Mouse (Mus musculus): ENCODE data around the gene Sema6d. TPM values are rescaled to one million over a fixed set of nuclear protein-coding genes. Genes with fewer than 3 reads are reported as not detected.

The Sema6d gene
- total and polyA plus RNA-seq, 2 experiments from 2014 or later = 31.2 to 90.0 TPM

GRCm38 (mm10) chr2:124628701-124629100 is 538.9 kb downstream of the Sema6d start:
- 91% methylated on average over 7 of the region's 7 CpGs for WGBS
- TF ChIP-seq CTCF (IDR thresholded peaks at IDR 0.05; ENCODE audit: low read depth) = no peak

DNA sequence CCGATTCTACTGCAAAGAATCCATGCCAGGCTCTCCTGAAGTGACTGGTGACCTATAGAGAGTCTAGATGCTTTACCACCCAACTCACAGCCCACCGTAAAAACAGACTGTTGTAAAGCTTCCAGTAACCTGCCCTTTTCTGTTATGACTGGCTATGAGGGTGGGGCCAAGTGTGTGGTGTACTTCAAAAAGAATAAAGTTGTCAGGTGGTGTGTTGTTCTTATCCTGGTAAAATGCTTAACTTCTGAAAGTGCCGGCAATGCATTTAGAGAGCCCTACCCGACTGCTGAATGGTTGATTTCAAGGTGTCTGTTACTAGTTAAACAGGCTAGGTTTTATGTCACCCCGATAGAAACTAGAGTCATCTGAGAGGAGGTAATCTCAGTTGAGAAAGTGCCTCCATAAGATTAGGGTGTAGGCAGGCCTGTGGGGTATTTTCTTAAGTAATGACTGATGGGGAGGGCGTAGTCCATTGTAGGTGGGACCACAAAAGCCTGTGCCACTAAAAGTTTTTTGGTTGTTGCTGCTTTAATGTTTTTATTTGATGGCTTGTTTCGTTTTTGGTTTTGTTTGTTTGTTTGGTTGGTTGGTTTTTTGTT is 544.7 kb downstream of the Sema6d start:
- WGBS = 88% methylated on average over 7 of the region's 7 CpGs

More at GRCm38 (mm10) chr2:124628701-124629100, 538.9 kb downstream of the Sema6d start:
- Histone ChIP-seq H3K27me3 (ENCODE audit: insufficient read depth, low read length) (no peaks in the 10 kb centered on the region), H3K4me1 (ENCODE audit: insufficient read depth, low read length) (peaks cover 5% of the 10 kb centered on the region; the same call in 1 of the 2 replicates), H3K9me3 (ENCODE audit: low read length) (no peaks in the 10 kb centered on the region), H3K27ac (no peak overlapping the region), H3K4me3 (ENCODE audit: low read length) (no peak overlapping the region), H3K9ac (replicated peaks; ENCODE audit: low read length) (no peak overlapping the region), H3K4me2 (ENCODE audit: low read depth, low read length) (no peak overlapping the region), H3K36me3 (ENCODE audit: insufficient read depth, low read length) (no peaks in the 10 kb centered on the region)
- DNase-seq (ENCODE audit: low spot score) = no peak
- no peak for ATAC-seq

GRCm38 (mm10) chr2:124635271-124635865 is 545.6 kb downstream of the Sema6d start:
- no peak overlapping the region for H3K4me2 ChIP-seq (ENCODE audit: low read depth, low read length)
- ATAC-seq = peak; percentile 39
- H3K36me3 ChIP-seq (ENCODE audit: insufficient read depth, low read length) = no peaks in the 10 kb centered on the region
- H3K4me1 ChIP-seq (ENCODE audit: insufficient read depth, low read length) = peaks cover 26% of the 10 kb centered on the region
- no peaks in the 10 kb centered on the region for H3K27me3 ChIP-seq (ENCODE audit: insufficient read depth, low read length)
- DNase-seq (ENCODE audit: low spot score) = peak; percentile 54
- H3K9ac ChIP-seq (replicated peaks; ENCODE audit: low read length) = no peak overlapping the region
- H3K4me3 ChIP-seq (ENCODE audit: low read length) = no peak overlapping the region
- H3K9me3 ChIP-seq (ENCODE audit: low read length) = no peaks in the 10 kb centered on the region
- H3K27ac ChIP-seq = 0 out of 2 replicates have a peak overlapping the region, but pooled peaks have one; percentile 11
- TF ChIP-seq CTCF (IDR thresholded peaks at IDR 0.05; ENCODE audit: low read depth) = no peak
- 34% methylated on average over 8 of the region's 8 CpGs for WGBS

More for the DNA sequence above, 544.7 kb downstream of the Sema6d start:
- ATAC-seq (no peak), DNase-seq (ENCODE audit: low spot score) (no peak)
- Histone ChIP-seq H3K9me3 (ENCODE audit: low read length) (no peaks in the 10 kb centered on the region), H3K9ac (replicated peaks; ENCODE audit: low read length) (no peak overlapping the region), H3K27ac (0 out of 2 replicates have a peak overlapping the region, but pooled peaks have one; percentile 1), H3K36me3 (ENCODE audit: insufficient read depth, low read length) (no peaks in the 10 kb centered on the region), H3K4me3 (ENCODE audit: low read length) (no peak overlapping the region), H3K27me3 (ENCODE audit: insufficient read depth, low read length) (no peaks in the 10 kb centered on the region), H3K4me2 (ENCODE audit: low read depth, low read length) (no peak overlapping the region), H3K4me1 (ENCODE audit: insufficient read depth, low read length) (peaks cover 23% of the 10 kb centered on the region)
- no peak for TF ChIP-seq CTCF (IDR thresholded peaks at IDR 0.05; ENCODE audit: low read depth)

- peaks cover 34% of the 10 kb centered on the region for H3K4me1 ChIP-seq (ENCODE audit: insufficient read depth, low read length)
- DNase-seq (ENCODE audit: low spot score) (no peak), ATAC-seq (no peak)
- no peak overlapping the region for H3K9ac ChIP-seq (replicated peaks; ENCODE audit: low read length)
- H3K9me3 ChIP-seq (ENCODE audit: low read length) = no peaks in the 10 kb centered on the region
- H3K4me3 ChIP-seq (ENCODE audit: low read length) = no peak overlapping the region
- H3K4me2 ChIP-seq (ENCODE audit: low read depth, low read length) = no peak overlapping the region
- WGBS = 54% methylated on average over 4 of the region's 4 CpGs
- no peak overlapping the region for H3K27ac ChIP-seq
- no peaks in the 10 kb centered on the region for H3K36me3 ChIP-seq (ENCODE audit: insufficient read depth, low read length)
- H3K27me3 ChIP-seq (ENCODE audit: insufficient read depth, low read length) = no peaks in the 10 kb centered on the region
- no peak for TF ChIP-seq CTCF (IDR thresholded peaks at IDR 0.05; ENCODE audit: low read depth)
Observed at GRCm38 (mm10) chr2:124637080-124637479, 547.3 kb downstream of the Sema6d start.

DNA sequence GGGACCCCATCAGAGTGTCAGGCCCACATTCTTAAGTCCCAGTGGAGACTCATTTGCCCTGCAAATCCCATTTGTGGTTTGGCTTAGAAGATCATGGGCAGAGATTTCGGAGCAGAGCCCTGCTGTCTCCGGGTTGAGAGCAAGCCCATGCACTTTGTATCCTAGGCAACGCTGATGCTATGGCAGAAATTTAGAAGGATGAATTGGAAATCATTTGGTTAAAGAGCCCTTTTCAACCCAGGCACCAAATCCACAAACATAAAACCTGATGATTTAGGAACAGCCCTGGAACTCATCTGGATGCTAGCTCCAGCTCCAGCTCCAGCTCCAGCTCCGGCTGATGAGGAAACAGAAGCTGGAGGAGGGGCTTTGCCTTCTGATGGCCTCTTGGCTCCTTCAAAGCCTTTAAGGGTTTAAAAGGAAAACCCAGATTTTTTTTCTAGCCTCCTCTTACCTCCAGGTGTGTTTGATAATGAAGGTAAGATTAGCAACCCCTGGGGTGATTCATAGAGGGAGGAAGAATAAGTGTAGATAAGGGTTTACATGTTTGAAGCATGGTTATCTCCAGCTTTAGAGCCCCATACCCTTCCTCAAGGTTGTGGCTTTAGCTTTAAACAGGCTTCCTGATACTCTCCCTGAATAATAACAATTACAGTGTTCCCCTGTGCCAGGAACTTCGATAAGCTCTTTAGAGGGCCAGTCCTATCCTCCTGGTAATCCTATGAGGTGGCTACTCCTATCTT is 549.6 kb downstream of the Sema6d start:
- H3K27ac ChIP-seq = no peak overlapping the region
- DNase-seq (ENCODE audit: low spot score) = peak; percentile 49
- H3K36me3 ChIP-seq (ENCODE audit: insufficient read depth, low read length) = no peaks in the 10 kb centered on the region
- H3K4me1 ChIP-seq (ENCODE audit: insufficient read depth, low read length) = peaks cover 36% of the 10 kb centered on the region
- no peaks in the 10 kb centered on the region for H3K9me3 ChIP-seq (ENCODE audit: low read length)
- WGBS = 46% methylated on average over 5 of the region's 5 CpGs
- no peak overlapping the region for H3K9ac ChIP-seq (replicated peaks; ENCODE audit: low read length)
- ATAC-seq = 0 out of 2 replicates have a peak, but pooled peaks have one; percentile 31
- TF ChIP-seq CTCF (IDR thresholded peaks at IDR 0.05; ENCODE audit: low read depth) = no peak
- H3K4me3 ChIP-seq (ENCODE audit: low read length) = no peak overlapping the region
- H3K4me2 ChIP-seq (ENCODE audit: low read depth, low read length) = no peak overlapping the region
- H3K27me3 ChIP-seq (ENCODE audit: insufficient read depth, low read length) = no peaks in the 10 kb centered on the region

GRCm38 (mm10) chr2:124640500-124641193 is 550.9 kb downstream of the Sema6d start:
- Histone ChIP-seq H3K9ac (replicated peaks; ENCODE audit: low read length) (no peak overlapping the region), H3K27me3 (ENCODE audit: insufficient read depth, low read length) (no peaks in the 10 kb centered on the region), H3K27ac (peak overlapping the region; percentile 45; the same call in 1 of the 2 replicates), H3K36me3 (ENCODE audit: insufficient read depth, low read length) (no peaks in the 10 kb centered on the region), H3K9me3 (ENCODE audit: low read length) (no peaks in the 10 kb centered on the region), H3K4me2 (ENCODE audit: low read depth, low read length) (no peak overlapping the region), H3K4me3 (ENCODE audit: low read length) (no peak overlapping the region), H3K4me1 (ENCODE audit: insufficient read depth, low read length) (peaks cover 31% of the 10 kb centered on the region)
- DNase-seq (ENCODE audit: low spot score) (no peak), ATAC-seq (peak; percentile 50; the same call in 1 of the 2 replicates)
- 37% methylated on average over 6 of the region's 6 CpGs for WGBS
- no peak for TF ChIP-seq CTCF (IDR thresholded peaks at IDR 0.05; ENCODE audit: low read depth)

All from hindbrain, postnatal 0 days (tissue).